Mouse (Mus musculus): Measurements from ENCODE around the gene Camsap2.

DNA sequence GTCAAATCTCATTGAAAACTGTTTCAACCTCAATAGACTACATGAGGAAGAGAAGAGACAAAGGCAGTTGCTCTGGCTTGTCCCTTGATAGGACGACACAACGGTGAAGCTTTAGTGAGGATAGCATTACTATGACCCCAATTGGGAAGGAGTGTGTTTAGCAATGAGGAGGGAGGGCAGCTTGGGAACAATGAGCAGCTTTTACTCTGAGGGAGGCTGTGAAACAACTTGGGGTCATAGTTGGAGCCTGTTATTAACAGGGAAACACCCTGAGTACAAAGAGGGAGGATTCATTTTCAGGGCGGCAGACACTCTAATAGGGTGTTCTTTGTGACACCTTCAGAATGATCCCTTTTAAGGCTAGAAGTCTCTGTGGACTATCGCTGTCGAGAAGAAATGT is 2.2 kb upstream of the Camsap2 start:
- TF ChIP-seq CTCF (IDR thresholded peaks at IDR 0.05; ENCODE audit: insufficient read depth, low read length) (no peak), POLR2A (IDR thresholded peaks at IDR 0.05; ENCODE audit: borderline replicate concordance, extremely low read depth, low read depth, low read length) (no peak)
